Mouse (Mus musculus) natural killer cell, adult 2 months (primary cell): Measurements from ENCODE around the gene 4933415A04Rik.

Experiments used
- DNase-seq, 2 experiments: peaks; one replicate each; pipeline ENCODE4 v3.0.0; 2022; ENCODE audit warnings: low spot score in 2 of 2

The 4933415A04Rik gene

GRCm38 (mm10) chr11:43586324-43587090, at the start of gene 4933415A04Rik:
Gene 4933415A04Rik, plus strand, starts transcription at chr11:43587040.
- peak in 1 of 2 experiments; percentile 22 for DNase-seq

DNA sequence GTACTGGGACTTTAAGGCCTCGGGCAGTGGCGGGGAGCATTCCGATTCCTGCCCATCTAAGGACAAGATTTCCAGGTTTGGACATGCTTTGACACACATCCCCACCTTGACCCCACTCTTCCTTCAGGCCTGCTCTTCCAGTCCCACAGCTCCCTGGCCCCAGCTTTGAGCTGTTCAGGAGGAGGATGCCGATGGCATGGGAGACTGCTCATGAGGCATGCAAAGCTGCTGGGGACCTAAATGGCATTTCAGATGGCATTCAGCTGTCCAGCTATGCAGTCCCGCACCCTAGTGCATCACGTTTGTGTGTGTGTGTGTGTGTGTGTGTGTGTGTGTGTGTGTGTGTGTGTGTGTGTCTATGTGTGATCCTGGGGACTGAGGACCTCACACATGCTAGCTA, 49.8 kb upstream of the 4933415A04Rik start:
- DNase-seq, result no peak

GRCm38 (mm10) chr11:43539863-43540262, 47.0 kb upstream of the 4933415A04Rik start:
- DNase-seq, result no peak

DNA sequence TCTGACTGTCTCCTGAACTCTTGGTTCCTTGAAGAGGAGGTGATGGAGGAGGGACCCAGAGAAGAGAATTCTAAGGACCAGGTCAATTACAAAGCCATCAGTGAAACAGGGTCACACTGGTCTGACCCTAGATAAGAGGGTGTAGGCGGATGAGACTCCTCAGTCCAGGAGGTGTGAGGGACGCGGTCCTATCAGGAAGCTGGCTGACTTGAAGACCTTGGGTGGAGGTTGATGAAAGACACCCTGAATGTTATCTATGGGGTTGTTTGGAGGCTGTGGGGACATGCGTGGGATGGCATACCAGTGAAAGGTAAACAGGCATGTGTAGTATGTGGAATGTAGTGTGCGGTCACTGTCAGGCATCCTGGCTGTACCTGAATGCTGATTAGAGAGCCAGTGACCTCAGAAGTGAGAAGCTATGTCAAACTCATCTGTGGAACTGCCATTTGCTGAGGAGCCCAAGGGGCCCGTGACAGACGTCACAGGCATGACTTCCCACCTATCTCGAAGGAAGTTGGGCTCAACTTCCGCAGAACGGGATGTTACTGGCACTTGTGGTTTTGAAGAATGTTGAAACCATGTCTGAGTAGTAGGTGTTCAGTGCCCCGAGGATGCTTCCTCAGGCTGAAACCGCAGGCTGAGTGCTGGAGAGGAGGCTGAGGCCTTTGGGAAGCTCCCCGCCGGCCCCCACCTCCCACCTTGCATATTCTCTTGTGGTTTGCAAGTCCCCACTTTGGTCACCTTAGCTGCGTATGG, 43.0 kb upstream of the 4933415A04Rik start:
- no peak for DNase-seq

GRCm38 (mm10) chr11:43544819-43545218, 42.0 kb upstream of the 4933415A04Rik start:
- no peak for DNase-seq

DNA sequence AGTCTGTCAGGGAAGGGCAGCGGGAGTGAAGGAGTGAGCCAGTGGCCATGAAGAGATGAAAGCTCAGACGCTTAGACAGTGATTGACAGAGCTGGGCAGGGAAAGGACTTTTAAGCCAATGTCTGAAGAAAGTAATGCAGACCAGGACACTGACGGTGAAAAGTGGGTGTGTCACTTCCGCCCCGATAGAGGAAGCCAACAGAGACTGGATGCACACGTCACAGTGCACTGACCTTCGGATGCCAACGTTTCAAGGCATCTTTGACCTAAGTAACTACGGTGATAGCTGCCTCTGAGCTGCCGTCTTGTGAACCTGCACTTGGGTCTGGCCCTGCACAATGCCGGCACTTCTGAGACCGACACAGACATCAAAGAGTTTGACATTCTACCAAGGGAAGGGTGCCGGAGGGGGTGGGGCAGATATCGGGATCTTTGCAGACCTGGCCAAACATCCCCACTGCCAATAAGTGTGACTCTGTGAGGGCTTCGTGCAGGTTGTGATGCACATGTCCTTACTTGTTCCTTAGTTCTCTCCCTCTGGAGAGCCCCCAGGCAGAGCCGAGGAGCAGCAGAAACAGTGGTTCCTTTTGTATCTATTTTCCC, 40.9 kb upstream of the 4933415A04Rik start:
- no peak for DNase-seq

DNA sequence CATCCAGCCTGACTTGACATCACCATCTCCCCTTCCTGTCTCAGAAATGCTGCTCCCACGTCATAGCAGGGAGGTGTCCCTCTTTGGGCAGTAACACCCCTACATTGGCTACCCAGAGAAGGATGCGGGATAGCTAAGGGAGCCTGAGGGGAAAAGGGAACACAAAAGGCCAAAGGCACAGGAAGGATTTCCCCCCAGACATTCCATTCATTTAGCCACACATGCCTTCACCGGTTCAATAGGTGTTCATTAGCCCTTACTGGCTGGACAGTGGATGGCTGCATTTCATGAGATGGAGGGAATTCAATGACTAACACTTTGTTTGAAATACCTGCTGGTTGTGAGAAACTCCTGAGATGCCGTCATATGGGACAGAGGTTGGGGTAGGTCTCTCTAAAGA, 40.2 kb upstream of the 4933415A04Rik start:
- DNase-seq, result no peak

DNA sequence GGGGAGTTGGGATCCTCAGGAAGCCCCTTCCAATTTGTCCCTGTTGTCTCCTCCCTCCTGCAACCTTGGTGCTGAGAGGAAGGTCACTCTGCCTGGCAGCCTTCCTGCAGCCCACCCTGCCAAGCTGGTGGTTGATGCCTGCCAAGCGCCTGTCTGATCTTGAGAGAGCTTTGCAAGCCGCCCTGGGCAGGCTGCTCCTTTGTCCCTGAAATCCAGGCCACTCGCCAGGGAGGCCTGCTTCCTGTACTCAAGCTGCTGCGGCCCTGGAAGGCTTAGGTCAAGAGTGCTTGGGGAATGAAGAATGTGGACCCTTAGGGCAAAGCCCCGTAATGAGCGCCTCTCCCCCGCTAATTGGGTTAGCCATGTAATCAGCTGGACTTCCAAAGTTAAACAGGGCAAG, 38.7 kb upstream of the 4933415A04Rik start:
- no peak for DNase-seq

GRCm38 (mm10) chr11:43548657-43549435, 38.0 kb upstream of the 4933415A04Rik start:
- no peak for DNase-seq

- DNase-seq, result no peak
Measured at GRCm38 (mm10) chr11:43549701-43550100, 37.1 kb upstream of the 4933415A04Rik start.

DNA sequence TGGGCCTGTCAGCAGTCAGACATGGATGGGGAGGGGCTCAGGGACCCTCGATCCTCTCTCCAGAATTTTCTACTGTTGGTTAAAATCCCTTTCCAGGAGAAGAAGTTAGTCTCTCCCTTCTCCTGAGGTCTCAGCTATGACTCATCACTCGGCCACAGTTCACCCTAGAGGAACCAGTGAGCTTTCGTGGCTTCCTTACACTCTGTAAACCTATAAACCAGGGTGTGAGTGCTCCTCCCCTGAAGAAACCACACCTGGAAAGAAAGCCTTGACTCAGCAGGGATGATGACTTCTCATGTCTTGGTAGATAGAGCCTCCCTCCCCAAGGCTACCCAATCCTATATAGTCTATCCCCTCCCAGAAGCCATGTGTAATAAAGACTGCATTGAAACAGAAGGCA, 35.1 kb upstream of the 4933415A04Rik start:
- DNase-seq, result no peak

DNA sequence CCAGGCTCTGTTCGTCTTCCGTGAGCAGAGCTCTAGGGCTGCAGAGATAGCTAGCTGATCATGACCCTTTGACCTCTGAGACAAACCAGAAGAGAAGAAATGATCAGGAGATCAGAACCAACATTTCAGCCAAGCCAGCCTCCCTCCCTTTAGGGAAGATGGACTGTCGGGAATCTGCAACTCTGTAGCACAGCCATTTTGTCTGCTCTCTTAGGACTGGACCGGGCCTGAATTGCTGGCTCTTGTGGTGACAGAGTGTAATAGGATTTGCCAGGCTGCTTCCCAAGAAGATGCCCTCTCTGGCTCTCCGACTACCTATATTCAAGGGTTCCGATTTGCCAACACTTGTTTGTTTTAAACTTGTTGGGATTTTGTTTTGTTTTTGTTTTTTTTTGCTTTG, 34.2 kb upstream of the 4933415A04Rik start:
- no peak for DNase-seq

- DNase-seq, result no peak
Measured at GRCm38 (mm10) chr11:43556538-43556937, 30.3 kb upstream of the 4933415A04Rik start.

- DNase-seq, result no peak
Measured at GRCm38 (mm10) chr11:43559515-43560292, 27.1 kb upstream of the 4933415A04Rik start.

DNA sequence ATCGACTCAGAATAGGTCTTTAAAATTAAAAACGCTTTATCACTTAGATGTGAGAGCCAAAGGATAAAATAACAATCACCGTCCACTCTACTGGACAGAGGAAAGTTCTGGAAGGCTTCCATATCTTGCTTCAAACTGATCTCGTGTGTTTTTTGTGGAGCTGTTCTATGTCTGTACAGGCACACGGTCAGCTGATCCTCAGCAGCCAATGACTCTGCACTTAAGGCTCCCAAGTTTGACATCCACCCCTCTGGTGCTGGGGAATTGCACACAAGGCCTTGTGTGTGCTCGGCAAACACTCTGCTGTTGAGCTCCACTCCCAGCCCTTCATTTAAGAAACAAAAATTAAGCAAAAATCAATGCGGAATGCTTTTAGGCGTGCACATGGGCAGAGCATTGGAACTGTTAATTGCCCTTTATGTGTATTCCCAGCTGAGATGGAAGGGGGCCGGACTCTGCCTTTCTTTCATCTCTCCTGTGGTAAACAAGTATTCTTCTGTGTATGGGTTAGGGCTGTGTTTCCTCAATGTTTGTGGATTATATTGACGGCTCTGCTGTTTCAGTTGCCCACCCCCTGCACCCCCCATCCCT, 23.1 kb upstream of the 4933415A04Rik start:
- no peak for DNase-seq

DNA sequence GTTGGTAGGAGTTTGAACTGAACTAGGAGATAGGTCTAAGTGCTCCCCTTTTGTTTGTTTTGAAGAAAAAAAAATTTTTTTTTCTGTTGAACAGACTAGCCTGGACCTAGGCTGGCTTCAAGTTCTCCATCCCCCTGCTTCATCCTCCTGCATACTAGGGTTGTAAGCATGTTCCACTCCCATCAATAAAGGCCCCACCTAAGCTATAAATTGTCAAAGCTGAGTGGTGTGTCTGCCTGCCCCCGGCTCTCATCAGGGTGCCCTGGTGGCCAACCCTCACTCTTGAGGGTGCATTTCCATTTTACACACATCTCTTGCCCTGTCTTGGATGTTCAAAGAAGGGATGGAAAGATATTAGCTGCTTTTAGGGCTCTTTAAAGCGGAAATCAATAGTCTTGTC, 21.4 kb upstream of the 4933415A04Rik start:
- no peak for DNase-seq

GRCm38 (mm10) chr11:43565852-43566251, 21.0 kb upstream of the 4933415A04Rik start:
- no peak for DNase-seq

DNA sequence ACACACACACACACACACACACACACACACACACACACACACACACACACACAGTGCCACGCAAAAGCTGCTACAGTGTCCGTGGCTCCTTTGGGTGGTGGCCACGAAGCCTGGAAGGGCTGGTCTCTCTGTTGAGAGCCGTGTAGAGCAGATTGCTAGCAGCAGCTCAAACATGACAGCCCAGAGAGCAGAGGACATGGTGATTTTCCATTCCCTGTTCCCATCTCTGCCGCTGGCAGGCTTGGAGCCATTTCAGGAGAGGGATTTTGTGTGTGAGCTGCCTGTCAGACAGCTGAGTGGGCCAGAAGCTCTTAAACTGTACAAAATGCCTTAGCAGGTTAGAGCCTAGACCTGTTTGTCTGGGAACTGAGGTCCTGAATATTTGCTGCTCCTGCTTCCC, 20.1 kb upstream of the 4933415A04Rik start:
- no peak for DNase-seq

GRCm38 (mm10) chr11:43568263-43568662, 18.6 kb upstream of the 4933415A04Rik start:
- DNase-seq, result peak; percentile 10 to 33

DNA sequence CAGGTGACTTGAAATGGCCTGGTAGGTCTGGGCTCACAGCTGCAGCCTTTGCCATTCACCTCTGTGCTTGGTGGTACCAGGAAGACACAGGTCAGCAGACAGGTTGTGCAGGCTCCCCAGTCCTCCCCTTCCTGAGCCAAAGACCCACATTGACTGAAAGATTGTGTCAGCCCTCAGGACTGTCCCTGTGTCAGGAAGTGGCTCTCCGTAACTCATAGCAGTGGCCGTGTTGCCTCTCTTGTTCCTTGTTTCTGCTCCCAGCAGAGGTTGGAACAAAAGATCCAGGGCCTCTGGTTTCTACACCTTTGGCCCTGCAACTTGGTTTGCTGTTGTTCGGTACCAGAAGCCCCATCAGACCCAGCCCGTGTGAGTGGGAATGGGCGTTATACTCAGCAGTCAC, 17.7 kb upstream of the 4933415A04Rik start:
- no peak for DNase-seq

DNA sequence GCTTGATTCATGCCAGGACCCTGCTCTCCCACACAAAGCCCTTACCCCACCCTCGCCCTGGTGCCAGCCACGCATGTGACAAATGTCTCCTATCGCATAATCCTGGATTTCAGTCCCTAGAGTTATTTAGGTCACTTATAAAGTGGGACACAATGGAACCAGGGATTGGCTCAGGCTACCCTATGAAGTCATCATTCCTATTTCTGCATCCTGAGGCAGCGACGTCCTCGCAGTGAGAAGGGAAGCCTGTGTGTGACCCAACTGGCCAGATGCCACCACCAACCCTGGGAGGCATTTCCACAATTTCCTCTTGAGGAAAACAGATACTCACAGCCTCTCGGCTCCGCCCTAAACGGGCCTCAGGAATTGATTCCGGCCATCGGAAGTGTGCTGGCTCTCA, 17.2 kb upstream of the 4933415A04Rik start:
- DNase-seq, result no peak
